Mouse (Mus musculus) T-helper 1 cell (primary cell): ENCODE measurements at regions not wholly inside any gene's neighbourhood (a gene's known extent, or its start where the extent isn't known, plus 50 kb on each side); places are given as distances from the start of the nearest gene placed in this dataset.

Experiments used
- in situ Hi-C: fragments of 300-600 bp; cut with MboI, MseI; formaldehyde crosslinking; loops from one replicate; pipeline ENCODE4 v1.15.1; 2025; ENCODE audit warnings: high pct_unique_total_duplicates

- in situ Hi-C loops, result no loop called here
Measured at GRCm38 (mm10) chr15:8582676-8583075, 62.9 kb upstream of the Gm2310 start.

GRCm38 (mm10) chr15:8581146-8581913 is 61.6 kb upstream of the Gm2310 start:
- in situ Hi-C loops, result no loop called here

- in situ Hi-C loops, result no loop called here
Measured at GRCm38 (mm10) chr15:8580077-8580476, 60.3 kb upstream of the Gm2310 start.

- in situ Hi-C loops, result no loop called here
Measured at GRCm38 (mm10) chr15:8577480-8577881, 57.7 kb upstream of the Gm2310 start.

- in situ Hi-C loops, result no loop called here
Measured at GRCm38 (mm10) chr15:8576975-8577374, 57.2 kb upstream of the Gm2310 start.

GRCm38 (mm10) chr15:8569617-8570016 is 49.9 kb upstream of the Gm2310 start:
- in situ Hi-C loops, result loop anchor here (5.0 kb wide), 1 partner anchor 112 kb away; no protein-coding TSS in a partner anchor
